Mouse (Mus musculus) thymus, adult 2 months (tissue): ENCODE results near the gene Got1.

Experiments
- CTCF ChIP-seq: fragments of 200-500 bp; IDR thresholded peaks from 2 replicates; pipeline ENCODE4 v1.5.1; 2012; ENCODE audit warnings: mild to moderate bottlenecking, control low read depth, low read length, moderate library complexity, borderline replicate concordance; ENCODE audit not compliant: control insufficient read depth, poor library complexity, insufficient read depth; ENCODE audit errors: extremely low read depth
- POLR2A ChIP-seq: fragments of 200-500 bp; IDR thresholded peaks from 2 replicates; pipeline ENCODE4 v1.6.1; 2012; ENCODE audit warnings: mild to moderate bottlenecking, low read length, control low read depth, moderate library complexity; ENCODE audit not compliant: control insufficient read depth, poor library complexity, insufficient read depth; ENCODE audit errors: extremely low read depth

GRCm38 (mm10) chr19:43560244-43560643 lies 35.8 kb upstream of the Got1 start:
- no peak for TF ChIP-seq CTCF
- TF ChIP-seq POLR2A = no peak
